Mouse (Mus musculus): ENCODE results near the gene Olfr574.

DNA sequence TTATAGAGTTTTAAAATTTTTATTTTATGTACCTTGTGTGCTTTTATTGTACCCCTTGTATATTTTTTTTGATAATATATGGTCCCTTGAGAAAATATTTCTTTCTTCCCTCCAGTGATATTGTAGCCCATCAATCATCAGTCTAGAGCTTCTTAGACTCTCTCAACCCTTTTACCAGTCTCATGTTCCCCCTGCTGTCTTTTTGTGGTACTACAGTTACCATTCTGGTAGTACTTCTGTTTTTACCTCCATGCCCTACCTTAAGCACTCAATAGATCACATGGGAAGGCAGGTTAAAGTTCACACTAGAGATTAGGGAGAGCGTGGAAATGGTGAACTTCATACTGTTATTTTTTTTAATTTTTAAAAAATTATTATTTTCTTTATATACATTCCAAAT lies 28.6 kb upstream of the Olfr574 start:
- TF ChIP-seq POLR2A (IDR thresholded peaks at IDR 0.05; ENCODE audit: borderline replicate concordance, extremely low read depth, low read depth, low read length) (no peak), CTCF (IDR thresholded peaks at IDR 0.05; ENCODE audit: insufficient read depth, low read length) (no peak)

Measured in lung, adult 2 months (tissue).